Mouse (Mus musculus): ENCODE results near the gene Siah2.

Gene Siah2

GRCm38 (mm10) chr3:58655362-58656130 lies 36.7 kb downstream of the Siah2 start:
- TF ChIP-seq GATA4 (IDR thresholded peaks at IDR 0.05; ENCODE audit: insufficient replicate concordance, low read length), result no peak

- TF ChIP-seq GATA4 (IDR thresholded peaks at IDR 0.05; ENCODE audit: insufficient replicate concordance, low read length), result no peak
Measured at GRCm38 (mm10) chr3:58653907-58654306, 38.3 kb downstream of the Siah2 start.

GRCm38 (mm10) chr3:58650328-58650727 lies 41.9 kb downstream of the Siah2 start:
- no peak for TF ChIP-seq GATA4 (IDR thresholded peaks at IDR 0.05; ENCODE audit: insufficient replicate concordance, low read length)

- TF ChIP-seq GATA4 (IDR thresholded peaks at IDR 0.05; ENCODE audit: insufficient replicate concordance, low read length), result no peak
Measured at GRCm38 (mm10) chr3:58647179-58647578, 45.0 kb downstream of the Siah2 start.

GRCm38 (mm10) chr3:58646180-58646579 lies 46.0 kb downstream of the Siah2 start:
- TF ChIP-seq GATA4 (IDR thresholded peaks at IDR 0.05; ENCODE audit: insufficient replicate concordance, low read length), result no peak

- no peak for TF ChIP-seq GATA4 (IDR thresholded peaks at IDR 0.05; ENCODE audit: insufficient replicate concordance, low read length)
Measured at GRCm38 (mm10) chr3:58636406-58637295, 55.5 kb downstream of the Siah2 start, which contains the start of gene Erich6. Gene Erich6 (minus strand): TSS chr3:58637207.

GRCm38 (mm10) chr3:58631693-58632092 lies 60.5 kb downstream of the Siah2 start:
- TF ChIP-seq GATA4 (IDR thresholded peaks at IDR 0.05; ENCODE audit: insufficient replicate concordance, low read length), result no peak

- no peak for TF ChIP-seq GATA4 (IDR thresholded peaks at IDR 0.05; ENCODE audit: insufficient replicate concordance, low read length)
Measured at GRCm38 (mm10) chr3:58624981-58625380, 67.2 kb downstream of the Siah2 start.
